Mouse (Mus musculus) liver, embryonic 15.5 days (tissue): ENCODE measurements around the gene Gm11541. TPM values are rescaled to one million over a fixed set of nuclear protein-coding genes. Genes with fewer than 3 reads are reported as not detected.
"Not testable (repeated sequence)": the region's sequence is repeated elsewhere in the genome, so short reads cannot be mapped to it uniquely, and the experiment has no call there.

Source experiments
- ATAC-seq: fragments of 200-750 bp; cut with Nextera tagmentation; 2 replicates; pipeline ENCODE4 v1.8.0; 2017; ENCODE audit warnings: moderate number of reproducible peaks, mild to moderate bottlenecking, moderate library complexity; ENCODE audit not compliant: insufficient read depth
- H3K27ac ChIP-seq: fragments of 300-500 bp; sonication (generic); replicated peaks from 2 replicates; pipeline ENCODE4 v1.5.1; 2015; ENCODE audit warnings: mild to moderate bottlenecking, inconsistent platforms
- H3K27me3 ChIP-seq: fragments of 300-500 bp; sonication (generic); 2 replicates; pipeline ENCODE4 v1.6.1; 2015; ENCODE audit warnings: mild to moderate bottlenecking, inconsistent platforms
- H3K36me3 ChIP-seq: fragments of 300-500 bp; sonication (generic); replicated peaks from 2 replicates; pipeline ENCODE4 v1.6.1; 2015; ENCODE audit warnings: moderate library complexity, mild to moderate bottlenecking, inconsistent platforms
- H3K4me1 ChIP-seq: fragments of 300-500 bp; sonication (generic); replicated peaks from 2 replicates; pipeline ENCODE4 v1.6.1; 2015; ENCODE audit warnings: inconsistent platforms
- H3K4me2 ChIP-seq: fragments of 300-500 bp; sonication (generic); 2 replicates; pipeline ENCODE4 v1.6.1; 2015; ENCODE audit warnings: moderate library complexity, mild to moderate bottlenecking, inconsistent platforms
- H3K4me3 ChIP-seq: fragments of 300-500 bp; sonication (generic); replicated peaks from 2 replicates; pipeline ENCODE4 v1.5.1; 2015; ENCODE audit warnings: mild to moderate bottlenecking, inconsistent platforms
- H3K9ac ChIP-seq: fragments of 300-500 bp; sonication (generic); 2 replicates; pipeline ENCODE4 v1.6.1; 2015; ENCODE audit warnings: moderate library complexity, mild to moderate bottlenecking, inconsistent platforms
- H3K9me3 ChIP-seq: fragments of 300-500 bp; sonication (generic); replicated peaks from 2 replicates; pipeline ENCODE4 v1.6.1; 2016; ENCODE audit warnings: inconsistent platforms
- WGBS: fragments of 180-500 bp; shearing (Covaris S2); methylation state at CpG from one replicate; pipeline ENCODE4 v1.1.7; 2015; ENCODE audit warnings: mixed read lengths; ENCODE audit not compliant: insufficient replicate concordance; 5-methylcytosine and 5-hydroxymethylcytosine counted together
- polyA plus RNA-seq: library from polyadenylated mRNA; unstranded; fragments of >200 nt; fragmentation: Nextera tagmentation; extraction: Ambion mirVana; gene quantifications from 2 replicates; pipeline ENCODE4 v1.2.1, GENCODE M21; 2015

The Gm11541 gene
- polyA plus RNA-seq, 1 experiment from 2014 or later, result not detected

- 68% methylated on average over 2 of the region's 2 CpGs for WGBS
Measured at GRCm38 (mm10) chr11:94697140-94697539, 7.2 kb downstream of the Gm11541 start.

GRCm38 (mm10) chr11:94695508-94695907 lies 8.8 kb downstream of the Gm11541 start:
- Histone ChIP-seq H3K27me3 (no peaks in the 10 kb centered on the region), H3K36me3 (no peaks in the 10 kb centered on the region), H3K9ac (no peak overlapping the region), H3K4me1 (no peaks in the 10 kb centered on the region), H3K9me3 (no peaks in the 10 kb centered on the region), H3K4me3 (no peak overlapping the region), H3K27ac (no peak overlapping the region), H3K4me2 (no peak overlapping the region)
- WGBS, result 42% methylated on average over 6 of the region's 6 CpGs
- no peak for ATAC-seq

More at GRCm38 (mm10) chr11:94697140-94697539, 7.2 kb downstream of the Gm11541 start:
- no peak for ATAC-seq
- H3K9me3 ChIP-seq, result no peaks in the 10 kb centered on the region
- H3K27ac ChIP-seq, result no peak overlapping the region
- H3K9ac ChIP-seq, result no peak overlapping the region
- H3K4me1 ChIP-seq, result no peaks in the 10 kb centered on the region
- no peak overlapping the region for H3K4me3 ChIP-seq
- H3K27me3 ChIP-seq, result peaks cover 6% of the 10 kb centered on the region; the same call in 1 of the 2 replicates
- H3K36me3 ChIP-seq, result no peaks in the 10 kb centered on the region
- no peak overlapping the region for H3K4me2 ChIP-seq

GRCm38 (mm10) chr11:94692502-94692901 lies 11.8 kb downstream of the Gm11541 start:
- not testable (repeated sequence) for H3K27me3 ChIP-seq, H3K4me1 ChIP-seq, H3K4me2 ChIP-seq, ATAC-seq, H3K27ac ChIP-seq, H3K36me3 ChIP-seq, H3K4me3 ChIP-seq, H3K9ac ChIP-seq, H3K9me3 ChIP-seq

GRCm38 (mm10) chr11:94687178-94687577 lies 17.1 kb downstream of the Gm11541 start:
- Histone ChIP-seq H3K4me2 (no peak overlapping the region), H3K9ac (no peak overlapping the region), H3K27ac (no peak overlapping the region), H3K9me3 (no peaks in the 10 kb centered on the region), H3K27me3 (no peaks in the 10 kb centered on the region), H3K36me3 (no peaks in the 10 kb centered on the region), H3K4me1 (no peaks in the 10 kb centered on the region), H3K4me3 (no peak overlapping the region)
- no peak for ATAC-seq
- 16% methylated on average over 6 of the region's 6 CpGs for WGBS

GRCm38 (mm10) chr11:94682427-94682826 lies 21.9 kb downstream of the Gm11541 start:
- H3K9me3 ChIP-seq, result 0 out of 2 replicates have a peak, but pooled peaks cover 3% of the 10 kb centered on the region
- no peak overlapping the region for H3K27ac ChIP-seq
- H3K9ac ChIP-seq, result no peak overlapping the region
- H3K4me3 ChIP-seq, result no peak overlapping the region
- H3K4me1 ChIP-seq, result peaks cover 4% of the 10 kb centered on the region
- H3K4me2 ChIP-seq, result no peak overlapping the region
- H3K36me3 ChIP-seq, result no peaks in the 10 kb centered on the region
- WGBS, result 72% methylated on average over 7 of the region's 7 CpGs
- no peaks in the 10 kb centered on the region for H3K27me3 ChIP-seq
- no peak for ATAC-seq

- Histone ChIP-seq H3K27me3 (no peaks in the 10 kb centered on the region), H3K36me3 (no peaks in the 10 kb centered on the region), H3K9me3 (0 out of 2 replicates have a peak, but pooled peaks cover 3% of the 10 kb centered on the region), H3K4me1 (peaks cover 12% of the 10 kb centered on the region), H3K4me2 (no peak overlapping the region), H3K27ac (no peak overlapping the region), H3K9ac (no peak overlapping the region), H3K4me3 (no peak overlapping the region)
- no peak for ATAC-seq
- 63% methylated on average over 4 of the region's 4 CpGs for WGBS
Measured at GRCm38 (mm10) chr11:94681640-94682039, 22.7 kb downstream of the Gm11541 start.

- 0 out of 2 replicates have a peak, but pooled peaks cover 3% of the 10 kb centered on the region for H3K9me3 ChIP-seq
- H3K4me1 ChIP-seq, result peaks cover 19% of the 10 kb centered on the region
- H3K27me3 ChIP-seq, result no peaks in the 10 kb centered on the region
- no peak for ATAC-seq
- H3K4me3 ChIP-seq, result no peak overlapping the region
- no peak overlapping the region for H3K9ac ChIP-seq
- H3K27ac ChIP-seq, result no peak overlapping the region
- no peaks in the 10 kb centered on the region for H3K36me3 ChIP-seq
- no peak overlapping the region for H3K4me2 ChIP-seq
Measured at GRCm38 (mm10) chr11:94680639-94681038, 23.7 kb downstream of the Gm11541 start.

GRCm38 (mm10) chr11:94677607-94678145 lies 26.6 kb downstream of the Gm11541 start:
- Histone ChIP-seq H3K36me3 (no peaks in the 10 kb centered on the region), H3K4me1 (peaks cover 19% of the 10 kb centered on the region), H3K27ac (no peak overlapping the region), H3K9me3 (0 out of 2 replicates have a peak, but pooled peaks cover 3% of the 10 kb centered on the region), H3K27me3 (no peaks in the 10 kb centered on the region), H3K9ac (0 out of 2 replicates have a peak overlapping the region, but pooled peaks have one; percentile 2), H3K4me2 (peak overlapping the region; percentile 88), H3K4me3 (peak overlapping the region; percentile 83)
- 29% methylated on average over 15 of the region's 15 CpGs for WGBS
- no peak for ATAC-seq

- WGBS, result under 1% methylated on average over 81 of the region's 82 CpGs
- ATAC-seq, result peak; percentile 92
- Histone ChIP-seq H3K4me2 (peak within 1 kb of the TSS; percentile 88), H3K4me1 (peaks cover 19% of the 10 kb centered on the region), H3K9me3 (0 out of 2 replicates have a peak, but pooled peaks cover 3% of the 10 kb centered on the region), H3K9ac (peak within 1 kb of the TSS; percentile 87), H3K36me3 (no peaks in the 10 kb centered on the region), H3K4me3 (peak within 1 kb of the TSS; percentile 83), H3K27ac (peak within 1 kb of the TSS; percentile 48), H3K27me3 (no peaks in the 10 kb centered on the region)
Measured at GRCm38 (mm10) chr11:94676754-94677606, 27.3 kb downstream of the Gm11541 start, which contains the start of gene Xylt2. Gene Xylt2, minus strand, starts transcription at chr11:94677515.

GRCm38 (mm10) chr11:94676308-94676707 lies 28.0 kb downstream of the Gm11541 start:
- Histone ChIP-seq H3K27ac (no peak overlapping the region), H3K9ac (peak overlapping the region; percentile 87), H3K4me2 (peak overlapping the region; percentile 88), H3K4me1 (peaks cover 19% of the 10 kb centered on the region), H3K4me3 (peak overlapping the region; percentile 83), H3K9me3 (0 out of 2 replicates have a peak, but pooled peaks cover 3% of the 10 kb centered on the region), H3K27me3 (no peaks in the 10 kb centered on the region), H3K36me3 (no peaks in the 10 kb centered on the region)
- WGBS, result 43% methylated on average over 4 of the region's 4 CpGs
- ATAC-seq, result no peak

GRCm38 (mm10) chr11:94675446-94675845 lies 28.9 kb downstream of the Gm11541 start:
- no peaks in the 10 kb centered on the region for H3K27me3 ChIP-seq
- WGBS, result 75% methylated on average over 5 of the region's 5 CpGs
- H3K36me3 ChIP-seq, result no peaks in the 10 kb centered on the region
- H3K4me3 ChIP-seq, result no peak overlapping the region
- no peak overlapping the region for H3K4me2 ChIP-seq
- no peak overlapping the region for H3K9ac ChIP-seq
- H3K9me3 ChIP-seq, result 0 out of 2 replicates have a peak, but pooled peaks cover under 1% of the 10 kb centered on the region
- H3K27ac ChIP-seq, result no peak overlapping the region
- ATAC-seq, result no peak
- peaks cover 19% of the 10 kb centered on the region for H3K4me1 ChIP-seq
